Mouse (Mus musculus) small intestine, adult 2 months (tissue): ENCODE data around the gene C530008M17Rik. TPM values are rescaled to one million over a fixed set of nuclear protein-coding genes. Genes with fewer than 3 reads are reported as not detected.

Source experiments
- H3K27ac ChIP-seq: fragments of 200-500 bp; 2 replicates; pipeline ENCODE4 v1.5.1; 2012; ENCODE audit warnings: low read depth, low read length, control low read depth, inconsistent platforms; ENCODE audit not compliant: insufficient read depth
- H3K27me3 ChIP-seq: fragments of 200-500 bp; 2 replicates; pipeline ENCODE4 v1.6.1; 2012; ENCODE audit warnings: mild to moderate bottlenecking, moderate library complexity, low read length, inconsistent platforms; ENCODE audit not compliant: control insufficient read depth, insufficient read depth
- H3K36me3 ChIP-seq: fragments of 200-500 bp; 2 replicates; pipeline ENCODE4 v1.6.1; 2012; ENCODE audit warnings: mild to moderate bottlenecking, low read length, control low read depth, inconsistent platforms; ENCODE audit not compliant: control insufficient read depth, insufficient read depth
- H3K4me1 ChIP-seq: fragments of 200-500 bp; 2 replicates; pipeline ENCODE4 v1.6.1; 2012; ENCODE audit warnings: low read length, inconsistent platforms, mixed read lengths; ENCODE audit not compliant: control insufficient read depth, insufficient read depth, insufficient read length
- H3K4me3 ChIP-seq: fragments of 200-500 bp; 2 replicates; pipeline ENCODE4 v1.5.1; 2012; ENCODE audit warnings: low read depth, mild to moderate bottlenecking, control low read depth, inconsistent platforms, low read length, moderate library complexity
- CTCF ChIP-seq: fragments of 200-500 bp; IDR thresholded peaks from 2 replicates; pipeline ENCODE4 v1.5.1; 2012; ENCODE audit warnings: low read depth, mild to moderate bottlenecking, control low read depth, inconsistent platforms, low read length, moderate library complexity, mixed read lengths; ENCODE audit not compliant: insufficient replicate concordance, insufficient read length; ENCODE audit errors: extremely low read depth
- POLR2A ChIP-seq: fragments of 200-500 bp; IDR thresholded peaks from 2 replicates; pipeline ENCODE4 v1.6.1; 2012; ENCODE audit warnings: low read depth, mild to moderate bottlenecking, control low read depth, inconsistent platforms, low read length, moderate library complexity
- WGBS: fragments of 180-500 bp; shearing (Covaris S2); methylation state at CpG from one replicate; pipeline ENCODE4 v1.1.7; 2018; 5-methylcytosine and 5-hydroxymethylcytosine counted together
- polyA plus RNA-seq: library from polyadenylated mRNA; depleted of rRNA; stranded (reverse); fragments of >200 nt; gene quantifications from 2 replicates; pipeline ENCODE4 v1.2.3, GENCODE M21; 2012

Gene C530008M17Rik
- polyA plus RNA-seq, 1 experiment = 42.5 TPM

DNA sequence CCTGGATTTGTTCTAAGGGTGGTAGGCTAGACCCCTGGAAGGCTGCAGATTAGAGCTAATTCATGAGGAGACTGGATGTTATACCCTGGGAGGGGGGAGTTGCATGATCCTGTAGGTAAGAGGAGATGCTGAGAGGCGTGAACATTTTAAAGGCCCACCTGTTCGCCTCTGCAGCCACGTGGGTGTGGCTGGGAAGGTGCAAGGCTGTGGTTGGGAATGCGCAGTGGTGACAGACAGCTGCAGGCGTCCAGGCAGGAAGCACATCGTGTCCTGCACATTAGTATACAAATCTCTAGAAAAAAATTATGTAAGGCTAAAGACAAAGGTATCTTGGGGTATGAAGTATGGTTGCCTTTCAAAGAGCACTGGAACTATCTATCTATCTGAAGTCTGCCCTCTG, 128.7 kb downstream of the C530008M17Rik start:
- no peak overlapping the region for H3K27ac ChIP-seq
- 61% methylated on average over 6 of the region's 6 CpGs for WGBS
- TF ChIP-seq POLR2A (no peak), CTCF (no peak)
- no peaks in the 10 kb centered on the region for H3K4me1 ChIP-seq
- H3K36me3 ChIP-seq = no peaks in the 10 kb centered on the region
- no peak overlapping the region for H3K4me3 ChIP-seq
- H3K27me3 ChIP-seq = no peaks in the 10 kb centered on the region

DNA sequence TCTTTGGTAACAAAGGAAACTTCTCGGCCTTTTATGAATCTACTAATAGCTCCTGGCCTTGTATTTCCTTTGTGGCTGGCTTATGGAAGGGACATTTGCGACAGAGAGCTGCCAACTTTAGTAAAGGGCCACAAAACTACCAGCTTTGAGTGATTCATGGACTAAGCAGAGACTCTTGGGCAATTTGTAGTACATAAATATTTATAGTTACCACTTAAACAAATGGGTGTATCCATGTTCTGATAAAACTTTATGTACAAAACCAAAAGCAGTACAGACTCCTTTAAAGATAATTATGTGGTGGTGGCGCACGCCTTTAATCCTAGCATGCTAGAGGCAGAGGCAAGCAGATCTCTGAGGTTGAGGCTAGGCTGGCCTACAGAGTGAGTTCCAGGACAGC, 133.6 kb downstream of the C530008M17Rik start:
- Histone ChIP-seq H3K27me3 (no peaks in the 10 kb centered on the region), H3K27ac (no peak overlapping the region), H3K4me3 (no peak overlapping the region), H3K36me3 (no peaks in the 10 kb centered on the region), H3K4me1 (peaks cover 5% of the 10 kb centered on the region)
- TF ChIP-seq CTCF = no peak
- no peak for TF ChIP-seq POLR2A
- 86% methylated on average over 4 of the region's 4 CpGs for WGBS

GRCm38 (mm10) chr5:76791280-76791679, 135.0 kb downstream of the C530008M17Rik start:
- WGBS = 79% methylated on average over 4 of the region's 4 CpGs
- peaks cover 5% of the 10 kb centered on the region for H3K4me1 ChIP-seq
- no peaks in the 10 kb centered on the region for H3K36me3 ChIP-seq
- H3K27ac ChIP-seq = no peak overlapping the region
- H3K4me3 ChIP-seq = no peak overlapping the region
- TF ChIP-seq POLR2A (no peak), CTCF (no peak)
- H3K27me3 ChIP-seq = no peaks in the 10 kb centered on the region

GRCm38 (mm10) chr5:76792720-76793119, 136.4 kb downstream of the C530008M17Rik start:
- Histone ChIP-seq H3K27ac (no peak overlapping the region), H3K4me1 (peaks cover 6% of the 10 kb centered on the region), H3K4me3 (no peak overlapping the region), H3K27me3 (no peaks in the 10 kb centered on the region), H3K36me3 (no peaks in the 10 kb centered on the region)
- TF ChIP-seq CTCF = no peak
- TF ChIP-seq POLR2A = no peak
- 82% methylated on average over 6 of the region's 6 CpGs for WGBS

- no peak overlapping the region for H3K4me3 ChIP-seq
- peaks cover 16% of the 10 kb centered on the region for H3K4me1 ChIP-seq
- H3K36me3 ChIP-seq = no peaks in the 10 kb centered on the region
- H3K27me3 ChIP-seq = no peaks in the 10 kb centered on the region
- WGBS = 37% methylated on average over 8 of the region's 8 CpGs
- H3K27ac ChIP-seq = peak overlapping the region; percentile 84
- TF ChIP-seq POLR2A (no peak), CTCF (no peak)
Observed at GRCm38 (mm10) chr5:76798043-76798442, 141.7 kb downstream of the C530008M17Rik start.

- peak overlapping the region; percentile 60 for H3K27ac ChIP-seq
- no peaks in the 10 kb centered on the region for H3K36me3 ChIP-seq
- no peak overlapping the region for H3K4me3 ChIP-seq
- WGBS = 18% methylated on average over 10 of the region's 10 CpGs
- no peak for TF ChIP-seq CTCF
- no peak for TF ChIP-seq POLR2A
- H3K27me3 ChIP-seq = no peaks in the 10 kb centered on the region
- peaks cover 16% of the 10 kb centered on the region for H3K4me1 ChIP-seq
Observed at GRCm38 (mm10) chr5:76799471-76799870, 143.2 kb downstream of the C530008M17Rik start.

DNA sequence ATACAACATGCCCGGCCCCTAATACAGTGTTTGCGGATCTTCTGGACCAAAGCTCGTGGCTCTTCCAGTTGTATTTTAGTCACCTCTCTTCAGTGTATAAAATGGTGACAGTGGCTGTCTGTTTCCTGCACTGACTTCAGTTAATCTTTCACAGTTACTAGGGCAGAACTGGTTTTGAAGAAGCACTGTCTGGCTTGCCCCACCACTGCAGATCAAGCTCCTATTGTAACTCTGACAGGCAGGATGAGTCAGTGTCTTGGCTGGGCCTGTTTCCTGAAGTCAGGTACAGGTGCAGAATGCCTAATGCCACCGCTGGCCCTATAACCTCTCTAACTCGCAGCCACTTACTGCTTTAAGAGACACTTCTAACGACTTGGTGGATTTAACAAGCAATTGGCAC, 152.7 kb downstream of the C530008M17Rik start:
- TF ChIP-seq POLR2A (no peak), CTCF (no peak)
- H3K4me1 ChIP-seq = no peaks in the 10 kb centered on the region; the same call in 1 of the 2 replicates
- WGBS = 87% methylated on average over 6 of the region's 6 CpGs

GRCm38 (mm10) chr5:76815035-76815434, 158.7 kb downstream of the C530008M17Rik start:
- H3K4me1 ChIP-seq = peaks cover 13% of the 10 kb centered on the region
- no peaks in the 10 kb centered on the region for H3K36me3 ChIP-seq
- 75% methylated on average over 11 of the region's 11 CpGs for WGBS
- TF ChIP-seq POLR2A (no peak), CTCF (no peak)
- H3K27ac ChIP-seq = no peak overlapping the region
- H3K27me3 ChIP-seq = no peaks in the 10 kb centered on the region
- H3K4me3 ChIP-seq = no peak overlapping the region

More for the DNA sequence above, 152.7 kb downstream of the C530008M17Rik start:
- no peaks in the 10 kb centered on the region for H3K27me3 ChIP-seq
- H3K27ac ChIP-seq = no peak overlapping the region
- no peaks in the 10 kb centered on the region for H3K36me3 ChIP-seq
- H3K4me3 ChIP-seq = no peak overlapping the region
